Mouse (Mus musculus) liver, embryonic 11.5 days (tissue): ENCODE data around the gene Acbd3. TPM values are rescaled to one million over a fixed set of nuclear protein-coding genes. Genes with fewer than 3 reads are reported as not detected.
A peak's percentile ranks its signal among the peaks of the same experiment; 100 is the strongest.

ENCODE experiments used
- ATAC-seq: fragments of 200-750 bp; cut with Nextera tagmentation; replicated peaks from 2 replicates; pipeline ENCODE4 v1.8.0; 2017; ENCODE audit warnings: moderate number of reproducible peaks, mild to moderate bottlenecking, moderate TSS enrichment, moderate library complexity; ENCODE audit not compliant: low FRiP score
- DNase-seq: peaks from one replicate; pipeline ENCODE4 v3.0.0-alpha.2; 2017; ENCODE audit warnings: low spot score
- H3K27ac ChIP-seq: fragments of 300-500 bp; sonication (generic); 2 replicates; pipeline ENCODE4 v1.5.1; 2014; ENCODE audit warnings: mild to moderate bottlenecking, low read depth, low read length, control low read depth
- H3K27me3 ChIP-seq: fragments of 300-500 bp; sonication (generic); replicated peaks from 2 replicates; pipeline ENCODE4 v1.6.1; 2014; ENCODE audit warnings: low read length, mixed read lengths; ENCODE audit not compliant: control insufficient read depth, insufficient read depth
- H3K36me3 ChIP-seq: fragments of 300-500 bp; sonication (generic); 2 replicates; pipeline ENCODE4 v1.6.1; 2014; ENCODE audit warnings: mild to moderate bottlenecking, low read length, moderate library complexity, mixed read lengths; ENCODE audit not compliant: control insufficient read depth, insufficient read depth
- H3K4me1 ChIP-seq: fragments of 300-500 bp; sonication (generic); replicated peaks from 2 replicates; pipeline ENCODE4 v1.6.1; 2014; ENCODE audit warnings: low read length, mixed read lengths; ENCODE audit not compliant: control insufficient read depth, insufficient read depth
- H3K4me2 ChIP-seq: fragments of 300-500 bp; sonication (generic); 2 replicates; pipeline ENCODE4 v1.6.1; 2014; ENCODE audit warnings: mild to moderate bottlenecking, control low read depth, moderate library complexity
- H3K4me3 ChIP-seq: fragments of 300-500 bp; sonication (generic); 2 replicates; pipeline ENCODE4 v1.5.1; 2014; ENCODE audit warnings: low read depth, low read length, control low read depth
- H3K9ac ChIP-seq: fragments of 300-500 bp; sonication (generic); 2 replicates; pipeline ENCODE4 v1.6.1; 2014; ENCODE audit warnings: low read depth, low read length, control low read depth
- H3K9me3 ChIP-seq: fragments of 300-500 bp; sonication (generic); 2 replicates; pipeline ENCODE4 v1.6.1; 2016; ENCODE audit warnings: low read length, inconsistent platforms, mixed read lengths; ENCODE audit not compliant: control insufficient read depth
- WGBS: fragments of 180-500 bp; shearing (Covaris S2); extraction: QIAGEN DNeasy Blood & Tissue Kit; methylation state at CpG from one replicate; pipeline ENCODE4 v1.1.7; 2014; 5-methylcytosine and 5-hydroxymethylcytosine counted together
- polyA plus RNA-seq: library from polyadenylated mRNA; unstranded; fragments of >200 nt; fragmentation: Nextera tagmentation; extraction: Ambion mirVana; gene quantifications from 2 replicates; pipeline ENCODE4 v1.2.1, GENCODE M21; 2014

The Acbd3 gene
- 17.5 and 18.4 TPM in 2 replicates for polyA plus RNA-seq

GRCm38 (mm10) chr1:180725704-180726179, at the start of gene Acbd3:
Gene Acbd3 (plus strand): TSS chr1:180726043.
- 3% methylated on average over 52 of the region's 52 CpGs for WGBS
- Histone ChIP-seq H3K4me2 (peak within 1 kb of the TSS; percentile 85), H3K4me3 (peak within 1 kb of the TSS; percentile 93), H3K27me3 (no peaks in the 10 kb centered on the region), H3K9me3 (no peaks in the 10 kb centered on the region), H3K9ac (peak within 1 kb of the TSS; percentile 94), H3K4me1 (peaks cover 35% of the 10 kb centered on the region), H3K27ac (peak within 1 kb of the TSS; percentile 91), H3K36me3 (no peaks in the 10 kb centered on the region)
- peak; percentile 95 for DNase-seq
- peak; percentile 91 for ATAC-seq

- Histone ChIP-seq H3K27ac (no peak overlapping the region), H3K4me3 (no peak overlapping the region), H3K9me3 (no peaks in the 10 kb centered on the region), H3K4me2 (no peak overlapping the region), H3K4me1 (no peaks in the 10 kb centered on the region), H3K36me3 (peaks cover 22% of the 10 kb centered on the region), H3K27me3 (peaks cover 19% of the 10 kb centered on the region), H3K9ac (no peak overlapping the region)
- DNase-seq, result no peak
- WGBS, result 85% methylated on average over 7 of the region's 7 CpGs
- ATAC-seq, result no peak
Measured at GRCm38 (mm10) chr1:180691284-180691683, 34.6 kb upstream of the Acbd3 start.

GRCm38 (mm10) chr1:180696626-180697352, 29.1 kb upstream of the Acbd3 start, which contains the start of gene Mixl1:
Gene Mixl1 (minus strand): TSS chr1:180697034.
- WGBS, result 2% methylated on average over 78 of the region's 79 CpGs
- Histone ChIP-seq H3K4me3 (peak within 1 kb of the TSS; percentile 54), H3K4me2 (peak within 1 kb of the TSS; percentile 71), H3K4me1 (peaks cover 6% of the 10 kb centered on the region; the same call in 1 of the 2 replicates), H3K36me3 (peaks cover 1% of the 10 kb centered on the region; the same call in 1 of the 2 replicates), H3K27ac (no peak within 1 kb of the TSS), H3K9ac (peak within 1 kb of the TSS; percentile 48), H3K9me3 (no peaks in the 10 kb centered on the region), H3K27me3 (peaks cover 42% of the 10 kb centered on the region)
- ATAC-seq, result peak; percentile 26; the same call in 1 of the 2 replicates
- peak; percentile 60 for DNase-seq

- Histone ChIP-seq H3K4me1 (peaks cover 6% of the 10 kb centered on the region; the same call in 1 of the 2 replicates), H3K36me3 (no peaks in the 10 kb centered on the region), H3K27me3 (peaks cover 42% of the 10 kb centered on the region), H3K4me3 (no peak overlapping the region), H3K27ac (no peak overlapping the region), H3K4me2 (no peak overlapping the region), H3K9ac (no peak overlapping the region), H3K9me3 (no peaks in the 10 kb centered on the region)
- ATAC-seq (no peak), DNase-seq (no peak)
- 39% methylated on average over 5 of the region's 5 CpGs for WGBS
Measured at GRCm38 (mm10) chr1:180698063-180698462, 27.8 kb upstream of the Acbd3 start.

- DNase-seq, result no peak
- H3K4me3 ChIP-seq, result no peak overlapping the region
- peaks cover 3% of the 10 kb centered on the region; the same call in 1 of the 2 replicates for H3K27me3 ChIP-seq
- no peaks in the 10 kb centered on the region for H3K36me3 ChIP-seq
- no peaks in the 10 kb centered on the region for H3K9me3 ChIP-seq
- ATAC-seq, result no peak
- H3K4me1 ChIP-seq, result no peaks in the 10 kb centered on the region
- 33% methylated on average over 6 of the region's 6 CpGs for WGBS
- no peak overlapping the region for H3K9ac ChIP-seq
- no peak overlapping the region for H3K27ac ChIP-seq
- H3K4me2 ChIP-seq, result peak overlapping the region; percentile 33; the same call in 1 of the 2 replicates
Measured at GRCm38 (mm10) chr1:180703400-180703799, 22.4 kb upstream of the Acbd3 start.

GRCm38 (mm10) chr1:180707368-180707767, 18.5 kb upstream of the Acbd3 start:
- 50% methylated on average over 3 of the region's 3 CpGs for WGBS
- Histone ChIP-seq H3K4me1 (no peaks in the 10 kb centered on the region; the same call in 1 of the 2 replicates), H3K9me3 (no peaks in the 10 kb centered on the region), H3K4me2 (no peak overlapping the region), H3K36me3 (no peaks in the 10 kb centered on the region), H3K4me3 (no peak overlapping the region), H3K27me3 (peaks cover 3% of the 10 kb centered on the region; the same call in 1 of the 2 replicates), H3K27ac (no peak overlapping the region), H3K9ac (no peak overlapping the region)
- DNase-seq, result no peak
- no peak for ATAC-seq

- no peak; the same call in 1 of the 2 replicates for ATAC-seq
- WGBS, result 52% methylated on average over 3 of the region's 3 CpGs
Measured at GRCm38 (mm10) chr1:180707813-180708212, 18.0 kb upstream of the Acbd3 start.

GRCm38 (mm10) chr1:180708935-180709776, 16.7 kb upstream of the Acbd3 start:
- WGBS, result 46% methylated on average over 14 of the region's 14 CpGs
- DNase-seq (no peak), ATAC-seq (no peak; the same call in 1 of the 2 replicates)
- Histone ChIP-seq H3K27ac (no peak overlapping the region; the same call in 1 of the 2 replicates), H3K4me2 (no peak overlapping the region), H3K4me3 (no peak overlapping the region), H3K9me3 (no peaks in the 10 kb centered on the region), H3K9ac (no peak overlapping the region), H3K36me3 (no peaks in the 10 kb centered on the region), H3K27me3 (peaks cover 3% of the 10 kb centered on the region; the same call in 1 of the 2 replicates), H3K4me1 (no peaks in the 10 kb centered on the region; the same call in 1 of the 2 replicates)

More at GRCm38 (mm10) chr1:180707813-180708212, 18.0 kb upstream of the Acbd3 start:
- no peak overlapping the region for H3K4me2 ChIP-seq
- H3K4me3 ChIP-seq, result no peak overlapping the region
- H3K4me1 ChIP-seq, result no peaks in the 10 kb centered on the region; the same call in 1 of the 2 replicates
- no peaks in the 10 kb centered on the region for H3K36me3 ChIP-seq
- no peak overlapping the region for H3K27ac ChIP-seq
- H3K9me3 ChIP-seq, result no peaks in the 10 kb centered on the region
- H3K9ac ChIP-seq, result no peak overlapping the region
- peaks cover 3% of the 10 kb centered on the region; the same call in 1 of the 2 replicates for H3K27me3 ChIP-seq
- DNase-seq, result no peak
